Mouse (Mus musculus): ENCODE data around the gene Snx32. TPM values are rescaled to one million over a fixed set of nuclear protein-coding genes. Genes with fewer than 3 reads are reported as not detected.
A peak's percentile ranks its signal among the peaks of the same experiment; 100 is the strongest.

Gene Snx32
- polyA plus RNA-seq, 1 experiment from 2014 or later = 87.8 TPM

DNA sequence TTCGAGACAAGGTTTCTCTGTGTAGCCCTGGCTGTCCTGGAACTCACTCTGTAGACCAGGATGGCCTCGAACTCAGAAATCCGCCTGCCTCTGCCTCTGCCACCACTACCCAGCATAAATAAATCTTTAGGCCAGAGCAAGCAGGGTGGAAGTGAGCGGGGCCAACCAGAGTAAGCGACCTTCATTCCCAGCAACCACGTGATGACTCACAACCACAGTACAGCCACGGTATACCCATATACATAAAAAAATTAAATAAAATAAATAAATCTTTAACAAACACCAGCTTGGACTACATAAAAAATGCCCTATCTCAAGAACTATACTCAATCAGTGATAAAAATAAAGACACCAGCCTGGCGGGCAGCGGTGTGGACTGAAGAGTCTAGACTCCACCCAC, 33.0 kb upstream of the Snx32 start:
- ATAC-seq = no peak
- no peak overlapping the region for H3K27ac ChIP-seq (ENCODE audit: low read length)
- WGBS = 89% methylated on average over 9 of the region's 9 CpGs
- H3K4me3 ChIP-seq (replicated peaks; ENCODE audit: low read length) = no peak overlapping the region
- no peak overlapping the region for H3K9ac ChIP-seq (replicated peaks; ENCODE audit: low read depth, low read length)
- no peaks in the 10 kb centered on the region for H3K9me3 ChIP-seq (ENCODE audit: control insufficient read depth, low read length)
- no peak overlapping the region for H3K4me2 ChIP-seq (ENCODE audit: low read length)
- no peaks in the 10 kb centered on the region for H3K4me1 ChIP-seq (replicated peaks; ENCODE audit: control insufficient read depth, insufficient read depth, low read length)
- H3K36me3 ChIP-seq (ENCODE audit: control insufficient read depth, insufficient read depth) = no peaks in the 10 kb centered on the region
- no peaks in the 10 kb centered on the region for H3K27me3 ChIP-seq (replicated peaks; ENCODE audit: control insufficient read depth, insufficient read depth, low read length)

DNA sequence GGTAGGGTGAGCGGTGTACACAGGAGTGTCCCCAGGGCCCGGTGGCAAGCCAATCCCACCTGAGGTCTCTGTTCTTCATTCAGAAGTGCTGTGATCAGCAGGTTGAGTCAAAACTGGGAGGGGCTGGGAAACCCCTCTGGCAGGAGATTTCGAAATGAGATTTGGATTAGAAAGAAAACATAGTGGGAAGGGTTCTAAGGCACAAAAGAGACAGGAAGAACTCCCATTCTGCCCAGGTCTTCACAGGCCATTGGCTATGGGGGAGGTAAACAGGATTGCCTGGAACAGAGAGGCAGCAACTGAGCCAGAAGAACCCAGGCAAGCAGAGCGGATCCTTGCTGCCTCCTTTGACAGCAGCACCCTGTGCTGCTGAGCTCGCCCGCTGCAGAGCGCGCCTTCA, 28.4 kb upstream of the Snx32 start:
- no peak for ATAC-seq
- no peaks in the 10 kb centered on the region for H3K27me3 ChIP-seq (replicated peaks; ENCODE audit: control insufficient read depth, insufficient read depth, low read length)
- H3K9ac ChIP-seq (replicated peaks; ENCODE audit: low read depth, low read length) = no peak overlapping the region
- H3K36me3 ChIP-seq (ENCODE audit: control insufficient read depth, insufficient read depth) = no peaks in the 10 kb centered on the region
- H3K9me3 ChIP-seq (ENCODE audit: control insufficient read depth, low read length) = no peaks in the 10 kb centered on the region
- H3K4me2 ChIP-seq (ENCODE audit: low read length) = no peak overlapping the region
- no peaks in the 10 kb centered on the region for H3K4me1 ChIP-seq (replicated peaks; ENCODE audit: control insufficient read depth, insufficient read depth, low read length)
- no peak overlapping the region for H3K4me3 ChIP-seq (replicated peaks; ENCODE audit: low read length)
- H3K27ac ChIP-seq (ENCODE audit: low read length) = no peak overlapping the region
- 61% methylated on average over 8 of the region's 8 CpGs for WGBS

DNA sequence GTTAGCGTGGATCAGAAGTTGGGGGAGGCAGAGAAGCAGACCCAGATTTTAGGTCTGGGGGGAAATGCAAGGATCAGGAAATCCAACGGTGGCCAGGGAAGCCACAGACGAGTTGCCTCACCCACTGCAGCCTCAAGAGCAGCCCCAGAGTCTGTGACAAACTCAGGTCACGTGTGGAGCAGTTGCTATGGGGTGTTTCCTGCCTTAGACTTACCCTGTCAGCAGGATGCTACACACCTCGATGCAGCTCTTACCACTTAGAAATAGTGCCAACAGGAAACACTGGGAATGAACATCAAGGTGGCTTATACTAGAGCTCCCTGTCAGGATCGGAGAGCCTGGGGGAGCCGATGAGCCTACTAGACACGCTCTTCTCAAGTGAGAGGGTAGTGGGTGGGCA, 22.2 kb upstream of the Snx32 start:
- H3K4me3 ChIP-seq (replicated peaks; ENCODE audit: low read length) = no peak overlapping the region
- H3K9me3 ChIP-seq (ENCODE audit: control insufficient read depth, low read length) = no peaks in the 10 kb centered on the region
- no peak overlapping the region for H3K27ac ChIP-seq (ENCODE audit: low read length)
- H3K4me2 ChIP-seq (ENCODE audit: low read length) = no peak overlapping the region
- ATAC-seq = no peak
- H3K9ac ChIP-seq (replicated peaks; ENCODE audit: low read depth, low read length) = no peak overlapping the region
- peaks cover 11% of the 10 kb centered on the region for H3K4me1 ChIP-seq (replicated peaks; ENCODE audit: control insufficient read depth, insufficient read depth, low read length)
- H3K27me3 ChIP-seq (replicated peaks; ENCODE audit: control insufficient read depth, insufficient read depth, low read length) = no peaks in the 10 kb centered on the region
- whole genome bisulfite sequencing = 75% methylated on average over 8 of the region's 8 CpGs
- no peaks in the 10 kb centered on the region for H3K36me3 ChIP-seq (ENCODE audit: control insufficient read depth, insufficient read depth)

DNA sequence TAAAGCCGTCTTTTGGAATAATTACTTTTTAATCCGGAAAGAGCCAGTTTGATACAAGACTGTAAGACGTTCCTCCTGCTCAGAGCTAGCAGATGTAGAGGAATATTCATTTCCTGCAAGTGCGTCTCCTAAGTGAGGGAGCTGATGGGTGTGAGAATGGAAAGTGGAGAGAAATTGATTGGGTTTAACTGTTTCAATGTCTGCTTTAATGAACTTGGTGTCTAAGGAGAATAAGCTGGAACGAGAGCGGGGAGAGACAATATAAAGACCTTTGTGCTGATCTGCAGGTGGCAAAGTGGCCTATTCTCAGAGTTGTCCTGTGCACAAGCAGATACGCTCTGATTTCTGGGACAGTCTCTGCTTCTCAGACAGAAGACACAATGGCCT, 19.8 kb upstream of the Snx32 start:
- H3K36me3 ChIP-seq (ENCODE audit: control insufficient read depth, insufficient read depth) = no peaks in the 10 kb centered on the region
- H3K4me1 ChIP-seq (replicated peaks; ENCODE audit: control insufficient read depth, insufficient read depth, low read length) = peaks cover 11% of the 10 kb centered on the region
- no peaks in the 10 kb centered on the region for H3K9me3 ChIP-seq (ENCODE audit: control insufficient read depth, low read length)
- no peak overlapping the region for H3K27ac ChIP-seq (ENCODE audit: low read length)
- no peak overlapping the region for H3K9ac ChIP-seq (replicated peaks; ENCODE audit: low read depth, low read length)
- H3K27me3 ChIP-seq (replicated peaks; ENCODE audit: control insufficient read depth, insufficient read depth, low read length) = no peaks in the 10 kb centered on the region
- ATAC-seq = no peak
- H3K4me3 ChIP-seq (replicated peaks; ENCODE audit: low read length) = no peak overlapping the region
- no peak overlapping the region for H3K4me2 ChIP-seq (ENCODE audit: low read length)
- 11% methylated on average over 7 of the region's 7 CpGs for WGBS

DNA sequence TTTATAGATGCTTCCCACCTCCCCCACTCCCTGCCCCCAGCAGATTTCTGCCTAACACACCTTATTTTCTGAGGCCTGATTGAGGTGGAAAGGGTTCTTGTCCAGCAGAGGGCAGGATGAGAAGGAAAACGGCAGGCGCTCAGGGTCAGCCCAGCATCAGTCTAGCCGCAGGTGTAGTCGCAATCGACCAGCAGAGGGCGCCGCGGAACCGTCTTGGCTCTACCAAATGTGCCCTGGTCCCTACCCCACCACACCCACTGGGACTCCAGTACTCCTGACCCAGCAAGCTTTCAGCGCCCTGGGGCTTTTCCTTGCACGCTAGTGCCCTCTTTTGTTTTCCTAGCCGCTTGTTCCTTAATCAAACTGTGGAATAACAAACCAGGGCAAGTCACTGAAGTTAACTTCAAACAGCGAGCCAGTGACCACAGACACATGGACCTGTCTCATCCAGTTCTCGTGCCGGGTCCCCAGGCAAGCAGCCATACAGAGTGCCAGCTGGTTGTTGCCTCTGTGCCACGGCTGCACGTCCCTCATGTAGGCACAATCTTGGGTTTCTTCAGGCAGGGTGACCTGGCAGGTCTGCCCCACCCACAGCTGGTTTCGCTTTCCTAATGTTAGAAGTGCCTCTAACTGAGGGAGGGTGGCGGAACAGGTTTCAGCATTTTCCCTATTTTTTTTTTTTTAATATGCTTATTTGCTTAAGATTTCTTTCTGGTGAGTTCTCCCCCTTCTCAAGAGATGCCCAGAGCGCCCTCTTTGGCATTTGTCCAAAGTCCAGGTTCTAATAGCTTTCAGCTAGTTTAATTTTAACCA, 19.2 kb upstream of the Snx32 start:
- Histone ChIP-seq H3K27me3 (replicated peaks; ENCODE audit: control insufficient read depth, insufficient read depth, low read length) (no peaks in the 10 kb centered on the region), H3K27ac (ENCODE audit: low read length) (no peak overlapping the region), H3K36me3 (ENCODE audit: control insufficient read depth, insufficient read depth) (no peaks in the 10 kb centered on the region), H3K4me1 (replicated peaks; ENCODE audit: control insufficient read depth, insufficient read depth, low read length) (peaks cover 11% of the 10 kb centered on the region), H3K9me3 (ENCODE audit: control insufficient read depth, low read length) (no peaks in the 10 kb centered on the region), H3K4me2 (ENCODE audit: low read length) (peak overlapping the region; percentile 37), H3K9ac (replicated peaks; ENCODE audit: low read depth, low read length) (no peak overlapping the region), H3K4me3 (replicated peaks; ENCODE audit: low read length) (0 out of 2 replicates have a peak overlapping the region, but pooled peaks have one; percentile 5)
- WGBS = 8% methylated on average over 20 of the region's 20 CpGs
- peak; percentile 91 for ATAC-seq

DNA sequence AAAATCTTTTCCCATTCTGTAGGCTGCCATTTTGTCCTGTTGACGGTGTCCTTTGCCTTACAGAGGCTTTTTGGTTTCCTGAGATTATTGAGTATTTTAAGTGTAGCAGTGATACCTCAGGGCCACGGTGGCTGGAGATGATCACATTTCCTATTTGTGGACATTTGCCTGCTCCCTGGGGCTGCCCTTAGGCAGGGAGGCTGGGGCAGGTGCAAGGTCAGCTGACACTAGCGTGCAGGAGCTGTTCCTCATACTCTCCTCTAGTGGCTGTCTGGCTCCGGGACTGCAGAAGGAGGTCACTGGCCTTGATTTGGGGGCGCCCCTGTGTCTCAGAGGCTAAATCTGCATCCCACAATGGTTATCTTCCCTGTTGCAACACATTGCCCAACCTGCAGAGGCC, 14.9 kb upstream of the Snx32 start:
- Histone ChIP-seq H3K4me3 (replicated peaks; ENCODE audit: low read length) (no peak overlapping the region), H3K9me3 (ENCODE audit: control insufficient read depth, low read length) (no peaks in the 10 kb centered on the region), H3K4me2 (ENCODE audit: low read length) (no peak overlapping the region), H3K36me3 (ENCODE audit: control insufficient read depth, insufficient read depth) (no peaks in the 10 kb centered on the region), H3K27ac (ENCODE audit: low read length) (no peak overlapping the region), H3K4me1 (replicated peaks; ENCODE audit: control insufficient read depth, insufficient read depth, low read length) (peaks cover 10% of the 10 kb centered on the region), H3K9ac (replicated peaks; ENCODE audit: low read depth, low read length) (no peak overlapping the region), H3K27me3 (replicated peaks; ENCODE audit: control insufficient read depth, insufficient read depth, low read length) (no peaks in the 10 kb centered on the region)
- ATAC-seq = no peak
- 67% methylated on average over 5 of the region's 5 CpGs for WGBS

DNA sequence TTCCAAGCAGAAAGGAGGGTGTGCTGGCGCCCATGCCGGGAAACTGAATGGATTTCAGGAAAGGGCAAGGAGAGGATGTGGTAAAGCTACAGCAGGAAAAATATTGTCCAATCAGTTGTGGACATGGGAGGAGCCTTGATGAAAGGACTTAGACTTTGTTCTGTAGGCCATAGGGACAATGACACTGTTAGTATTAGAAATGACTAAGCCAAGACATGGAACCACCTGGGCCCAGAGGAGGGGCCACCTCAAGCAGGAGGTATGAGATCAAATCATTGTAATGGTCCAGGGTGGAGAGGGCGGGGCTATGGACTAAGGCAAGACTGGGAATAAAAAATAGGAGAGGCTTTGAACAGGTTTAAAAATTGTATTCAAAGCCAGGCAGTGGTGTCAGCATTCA, 8.4 kb upstream of the Snx32 start:
- Histone ChIP-seq H3K36me3 (ENCODE audit: control insufficient read depth, insufficient read depth) (no peaks in the 10 kb centered on the region), H3K4me2 (ENCODE audit: low read length) (no peak overlapping the region), H3K4me1 (replicated peaks; ENCODE audit: control insufficient read depth, insufficient read depth, low read length) (no peaks in the 10 kb centered on the region), H3K9ac (replicated peaks; ENCODE audit: low read depth, low read length) (no peak overlapping the region), H3K27me3 (replicated peaks; ENCODE audit: control insufficient read depth, insufficient read depth, low read length) (no peaks in the 10 kb centered on the region), H3K27ac (ENCODE audit: low read length) (no peak overlapping the region), H3K9me3 (ENCODE audit: control insufficient read depth, low read length) (no peaks in the 10 kb centered on the region), H3K4me3 (replicated peaks; ENCODE audit: low read length) (no peak overlapping the region)
- ATAC-seq = no peak
- 88% methylated on average over 3 of the region's 3 CpGs for WGBS

DNA sequence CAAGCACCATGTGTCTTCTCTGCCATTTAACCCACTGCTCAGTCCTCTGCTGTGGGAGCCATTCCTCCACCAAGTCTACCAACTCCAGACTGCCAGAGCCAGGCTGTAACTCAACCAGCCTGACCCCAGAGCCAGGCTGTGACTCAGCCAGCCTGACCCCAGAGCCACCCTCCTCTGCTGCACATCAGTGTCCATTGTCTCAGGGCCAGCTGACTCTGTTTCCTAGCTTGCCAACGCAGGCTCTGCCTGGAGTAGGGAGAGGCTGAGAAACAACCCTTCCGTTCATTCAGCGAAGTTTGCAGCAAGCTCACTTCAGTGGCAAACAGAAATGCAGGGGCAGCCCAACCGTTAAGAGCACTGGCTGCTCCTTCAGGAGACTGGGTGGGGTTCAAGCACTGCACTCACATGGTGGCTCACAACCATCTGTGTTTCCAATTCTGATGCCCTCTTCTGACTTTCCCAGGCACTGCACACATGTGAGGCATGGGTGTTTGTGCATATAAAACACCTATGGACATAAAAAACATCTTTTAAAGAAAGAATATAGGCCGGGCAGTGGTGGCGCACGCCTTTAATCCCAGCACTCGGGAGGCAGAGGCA, 6.7 kb upstream of the Snx32 start:
- Histone ChIP-seq H3K27me3 (replicated peaks; ENCODE audit: control insufficient read depth, insufficient read depth, low read length) (no peaks in the 10 kb centered on the region), H3K4me2 (ENCODE audit: low read length) (no peak overlapping the region), H3K4me3 (replicated peaks; ENCODE audit: low read length) (no peak overlapping the region), H3K36me3 (ENCODE audit: control insufficient read depth, insufficient read depth) (no peaks in the 10 kb centered on the region), H3K9me3 (ENCODE audit: control insufficient read depth, low read length) (no peaks in the 10 kb centered on the region), H3K27ac (ENCODE audit: low read length) (no peak overlapping the region), H3K9ac (replicated peaks; ENCODE audit: low read depth, low read length) (no peak overlapping the region), H3K4me1 (replicated peaks; ENCODE audit: control insufficient read depth, insufficient read depth, low read length) (peaks cover 3% of the 10 kb centered on the region; the same call in 1 of the 2 replicates)
- 83% methylated on average over 8 of the region's 8 CpGs for WGBS
- ATAC-seq = no peak

DNA sequence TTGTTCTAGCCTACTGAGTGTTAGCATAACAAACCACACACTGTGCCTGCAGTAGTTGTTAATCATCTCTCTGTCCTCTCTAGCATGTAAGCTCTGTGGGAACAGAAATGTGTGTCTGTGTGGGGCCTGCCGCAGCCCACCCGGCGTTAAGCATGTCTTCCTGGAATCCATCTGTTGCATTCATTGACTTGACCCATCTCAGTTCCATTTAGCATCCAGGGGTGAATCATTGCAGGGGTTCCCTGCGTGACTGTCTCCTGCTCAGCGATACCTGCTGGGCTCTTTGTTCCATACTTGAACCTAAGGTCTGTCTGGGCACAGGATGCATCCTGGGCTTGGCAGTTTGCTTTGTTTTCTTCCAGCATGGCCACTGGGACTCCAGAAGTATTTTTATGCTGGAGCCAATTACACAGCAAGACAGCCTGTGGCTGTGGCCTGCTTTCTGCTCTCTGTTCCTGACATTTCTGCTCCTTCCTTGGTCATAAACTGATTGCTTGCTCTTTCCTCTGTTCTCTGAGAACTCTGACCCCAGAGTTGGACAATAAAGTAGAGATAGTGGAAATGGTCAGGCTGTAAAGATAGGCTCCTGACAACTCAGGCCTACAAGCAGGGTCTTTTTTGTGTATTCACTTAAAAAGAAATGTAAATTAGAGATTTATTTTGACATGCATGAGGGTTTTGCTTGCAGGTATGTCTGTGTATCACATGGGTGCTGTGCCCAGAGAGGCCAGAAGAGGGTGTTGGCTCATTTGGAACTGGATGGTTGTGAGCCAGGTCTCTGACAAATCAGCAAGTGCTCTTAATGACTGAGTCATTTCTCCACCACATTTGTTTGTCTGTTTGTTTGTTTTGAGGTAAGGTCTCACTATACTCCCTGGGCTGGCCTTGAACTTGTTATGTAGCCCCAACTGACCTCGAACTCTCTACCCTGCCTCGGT, 5.8 kb upstream of the Snx32 start:
- H3K27ac ChIP-seq (ENCODE audit: low read length) = no peak overlapping the region
- no peaks in the 10 kb centered on the region for H3K36me3 ChIP-seq (ENCODE audit: control insufficient read depth, insufficient read depth)
- ATAC-seq = no peak
- 79% methylated on average over 7 of the region's 7 CpGs for WGBS
- no peaks in the 10 kb centered on the region for H3K9me3 ChIP-seq (ENCODE audit: control insufficient read depth, low read length)
- H3K4me2 ChIP-seq (ENCODE audit: low read length) = no peak overlapping the region
- H3K27me3 ChIP-seq (replicated peaks; ENCODE audit: control insufficient read depth, insufficient read depth, low read length) = no peaks in the 10 kb centered on the region
- H3K4me3 ChIP-seq (replicated peaks; ENCODE audit: low read length) = no peak overlapping the region
- no peak overlapping the region for H3K9ac ChIP-seq (replicated peaks; ENCODE audit: low read depth, low read length)
- H3K4me1 ChIP-seq (replicated peaks; ENCODE audit: control insufficient read depth, insufficient read depth, low read length) = peaks cover 6% of the 10 kb centered on the region

Measured in forebrain, embryonic 16.5 days (tissue).